ENCODE assay signal across 9 mouse cellular contexts in genomic region chr13:70586969-70587368, GRCm38 (mm10). TPM values are rescaled to one million over a fixed set of nuclear protein-coding genes. Genes with fewer than 3 reads are reported as not detected.
DNase-seq lines count a peak whose midpoint lies in the region; ATAC-seq and TF ChIP-seq lines count a peak whose summit lies in the region.
"Had no signal": no experiment of that assay in that cellular context is flagged by ENCODE, and none has a peak within 500 bp of the region (broad histone marks: within the 10 kb centered on the region; RNA-seq: fewer than 3 reads in every experiment).

No protein-coding gene starts in this region.

- peak; percentile 48 for DNase-seq in cerebellum, adult 11 months
- DNase-seq in ES-E14 (ENCODE audit: low read depth, low spot score), result peak; percentile 44
- peak; percentile 54 for DNase-seq in cerebellum, adult 8-10 months
- peak; percentile 53 to 87 for DNase-seq in frontal cortex, adult 2 months (ENCODE audit: extremely low spot score in 1 of 2, low spot score in 1 of 2)
- DNase-seq in kidney, postnatal 10 days, result peak; percentile 76
- DNase-seq in liver, postnatal 0 days, result peak; percentile 47
- peak; percentile 76 for DNase-seq in right cerebral cortex, adult 18-20 months

- TF ChIP-seq EP300 in liver, postnatal 0 days (IDR thresholded peaks at IDR 0.05; ENCODE audit: low read depth), result no peak

- in situ Hi-C loops in ES-E14 (cut with MboI; ENCODE audit: low sequenced_read_pairs in 2 of 2, unreplicated experiment in 2 of 2), result loop anchor here in 1 of 2 experiments (25.0 kb wide), 1 partner anchor 900 kb away; no protein-coding TSS in a partner anchor

- H3K4me2 ChIP-seq in liver, postnatal 0 days (ENCODE audit: low read depth, low read length), result no peak overlapping the region
- H3K4me2 ChIP-seq: limb, embryonic 15.5 days had no signal

- TF ChIP-seq CTCF in liver, postnatal 0 days (IDR thresholded peaks at IDR 0.05; ENCODE audit: low read depth), result peak; percentile 73

- no peaks in the 10 kb centered on the region for H3K9me3 ChIP-seq in ES-E14 (ENCODE audit: control insufficient read depth, insufficient read depth, low read depth, low read length)
- H3K9me3 ChIP-seq in liver, postnatal 0 days (ENCODE audit: low read length), result no peaks in the 10 kb centered on the region
- H3K9me3 ChIP-seq: limb, embryonic 15.5 days had no signal

- H3K4me1 ChIP-seq in ES-E14 (ENCODE audit: control insufficient read depth in 2 of 2, insufficient read depth in 2 of 2, low read length in 2 of 2, poor library complexity in 1 of 2), result no peaks in the 10 kb centered on the region
- H3K4me1 ChIP-seq in liver, postnatal 0 days (ENCODE audit: insufficient read depth), result no peaks in the 10 kb centered on the region
- H3K4me1 ChIP-seq: limb, embryonic 15.5 days had no signal

- no peak overlapping the region for H3K27ac ChIP-seq in ES-E14 (ENCODE audit: insufficient read depth, low read depth, low read length, poor library complexity, severe bottlenecking)
- no peak overlapping the region for H3K27ac ChIP-seq in liver, postnatal 0 days (ENCODE audit: low read depth)
- H3K27ac ChIP-seq: limb, embryonic 15.5 days had no signal

- H3K9ac ChIP-seq in ES-E14 (ENCODE audit: insufficient read depth, low read depth, low read length, poor library complexity, severe bottlenecking), result no peak overlapping the region
- no peak overlapping the region for H3K9ac ChIP-seq in liver, postnatal 0 days (replicated peaks)
- H3K9ac ChIP-seq: limb, embryonic 15.5 days had no signal

- H3K36me3 ChIP-seq in ES-E14 (ENCODE audit: control insufficient read depth, insufficient read depth, low read length, poor library complexity, severe bottlenecking), result peaks cover 22% of the 10 kb centered on the region
- peaks cover 25% of the 10 kb centered on the region for H3K36me3 ChIP-seq in liver, postnatal 0 days (replicated peaks; ENCODE audit: insufficient read depth, low read length)

- H3K27me3 ChIP-seq in liver, postnatal 0 days (ENCODE audit: insufficient read depth, low read length), result no peaks in the 10 kb centered on the region
- H3K27me3 ChIP-seq: limb, embryonic 15.5 days had no signal

- 87% methylated on average over 2 of the region's 2 CpGs for WGBS in liver, postnatal 0 days (ENCODE audit: insufficient replicate concordance)

- no peak overlapping the region for H3K4me3 ChIP-seq in ES-E14 (ENCODE audit: insufficient read depth in 1 of 2, low read depth in 1 of 2, low read length in 2 of 2, poor library complexity in 1 of 2, severe bottlenecking in 1 of 2)
- no peak overlapping the region for H3K4me3 ChIP-seq in liver, postnatal 0 days (ENCODE audit: low read depth, low read length)
- H3K4me3 ChIP-seq: limb, embryonic 15.5 days had no signal

- no peak for ATAC-seq in cerebellum, adult (ENCODE audit: insufficient number of reproducible peaks, low FRiP score, low TSS enrichment)
- ATAC-seq in liver, postnatal 0 days, result no peak

TF ChIP-seq in ES-E14, 5 proteins besides CTCF, POLR2A, EP300 and RAD21:
- TF ChIP-seq CHD2 (IDR thresholded peaks at IDR 0.05; ENCODE audit: low read depth, low read length) (no peak), MAFK (IDR thresholded peaks at IDR 0.05; ENCODE audit: insufficient read depth, low read depth, low read length) (no peak), ZC3H11A (IDR thresholded peaks at IDR 0.05; ENCODE audit: borderline replicate concordance, low read depth, low read length) (peak; percentile 35; the same call in 1 of the 2 replicates)

RNA-seq across cellular contexts. Expression of gene Ice1, which starts 50.5 kb away (rescaled TPM):
- total RNA-seq in ES-E14 (2012; rRNA removed), result 56.4 and 60.6 TPM in 2 replicates
- polyA plus RNA-seq in frontal cortex, adult 2 months (2012; rRNA removed), result 106 and 119 TPM in 2 replicates
- 3.4 and 3.7 TPM in 2 replicates for polyA plus RNA-seq in liver, postnatal 0 days (2015; fragmentation: Nextera tagmentation; extraction: Ambion mirVana)

Comparison
In these comparisons a context has a peak if more than half of its experiments do, and no peak if none do; other contexts are left out.
1. RNA of gene Ice1, which starts 50.5 kb away (polyA plus RNA-seq): 106 to 119 TPM in frontal cortex, adult 2 months; 3.4 to 3.7 TPM in liver, postnatal 0 days; every median in the first group is over 10 times any median in the second.
2. Peak in every context shown above with its lines, with median percentiles within 50 percentile points of each other: DNase-seq.